ENCODE assay signal across 13 mouse cellular contexts in genomic region chr2:150830911-150831441, GRCm38 (mm10). TPM values are rescaled to one million over a fixed set of nuclear protein-coding genes. Genes with fewer than 3 reads are reported as not detected.
DNase-seq lines count a peak whose midpoint lies in the region; ATAC-seq lines count a peak whose summit lies in the region.
"Had no signal": no experiment of that assay in that cellular context is flagged by ENCODE, and none has a peak within 500 bp of the region (broad histone marks: within the 10 kb centered on the region; RNA-seq: fewer than 3 reads in every experiment).

No protein-coding gene starts in this region.

- ATAC-seq in neutrophil, adult 5-6 weeks (ENCODE audit: extremely low read depth, insufficient number of reproducible peaks, low FRiP score, poor library complexity, severe bottlenecking) = peak; percentile 65
- ATAC-seq: intestine, postnatal 0 days had no signal

- DNase-seq in A20 (ENCODE audit: low read depth, low spot score) = peak; percentile 80
- peak; percentile 54 to 62 for DNase-seq in B cell, adult 2 months
- peak; percentile 29 for DNase-seq in induced T-regulatory cell, adult 2 months (ENCODE audit: low read depth)
- DNase-seq in thymus, adult 18-20 months = no peak
- no peak for DNase-seq in cerebellum, postnatal 25 days
- DNase-seq in gastrocnemius, postnatal 25 days = no peak
- DNase-seq: adrenal gland, postnatal 14 days; cerebellum, adult 11-12 months; embryo, embryonic 11 days; heart, postnatal 36 days; lung, adult 2 months had no signal

RNA-seq across cellular contexts. Expression of gene Pygb, which starts 44.4 kb away (rescaled TPM):
- total RNA-seq in neutrophil, adult 5-6 weeks (2017) = 31.7 and 41.9 TPM in 2 replicates
- 1 to 10 TPM; 4.0 to 7.7 TPM for total RNA-seq in gastrocnemius, postnatal 25 days (2021)

Comparison
In these comparisons a context has a peak if more than half of its experiments do, and no peak if none do; other contexts are left out.
1. DNase-seq: peak in A20 (single experiment), B cell, adult 2 months (2 of 2) and induced T-regulatory cell, adult 2 months (single experiment); none in thymus, adult 18-20 months (0 of 2), cerebellum, postnatal 25 days (0 of 2) and gastrocnemius, postnatal 25 days (single experiment).